Mouse (Mus musculus): ENCODE measurements around the gene Hspb2. TPM values are rescaled to one million over a fixed set of nuclear protein-coding genes. Genes with fewer than 3 reads are reported as not detected.

Gene Hspb2
- 1.7 and 6.9 TPM in 2 replicates for polyA plus RNA-seq (2016; fragmentation: Nextera tagmentation; extraction: Ambion mirVana)

DNA sequence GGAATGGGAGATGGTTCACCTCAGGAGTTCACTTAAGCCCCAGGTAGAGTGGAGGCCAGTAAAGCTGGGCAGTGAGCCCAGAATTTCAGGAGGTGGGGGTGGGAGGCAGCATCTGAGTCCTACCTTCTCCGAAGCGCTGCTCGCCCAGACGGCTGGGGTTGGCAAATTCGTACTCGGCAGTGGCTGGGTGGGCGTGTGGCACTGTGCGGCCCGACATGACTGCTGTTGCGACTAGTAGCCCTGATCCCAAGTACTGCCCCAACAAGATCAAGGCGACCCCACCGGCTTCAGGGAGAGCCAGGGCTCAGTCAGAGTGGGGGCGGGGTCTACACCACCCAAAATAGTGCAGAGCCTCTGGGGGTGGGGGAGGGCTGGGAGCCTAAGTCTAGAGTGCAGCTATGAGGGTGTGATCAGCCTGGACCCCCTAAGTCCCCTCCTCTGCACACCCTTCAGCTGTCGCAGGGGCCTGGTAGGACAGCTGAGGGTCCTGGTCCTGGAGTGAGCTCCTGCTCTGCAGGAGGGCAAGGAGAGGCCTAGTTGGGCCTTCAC, at the start of gene Hspb2:
Hspb2 (minus strand) TSS at position 301 of the 549 bp plus-strand sequence.
- no peak for ATAC-seq (ENCODE audit: low FRiP score)

DNA sequence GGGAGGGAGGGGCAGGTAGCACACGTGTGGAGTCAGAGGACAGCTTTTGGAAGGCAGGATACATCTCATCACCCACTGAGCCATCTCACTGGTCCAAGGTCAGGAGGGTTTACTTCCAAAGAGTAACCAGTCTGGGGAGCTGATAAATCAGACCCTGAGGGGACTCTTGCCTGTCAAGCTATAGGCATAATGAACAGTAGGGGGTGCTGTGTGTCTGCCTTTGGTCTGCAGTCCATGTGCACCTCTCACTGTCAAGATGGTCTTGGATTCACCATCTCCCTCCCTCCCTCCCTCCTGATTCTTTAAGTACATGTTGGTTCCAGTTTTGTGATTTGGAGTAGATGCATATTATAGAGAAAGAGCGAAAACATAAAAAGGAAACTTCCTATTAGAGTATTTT, 48.8 kb upstream of the Hspb2 start:
- Histone ChIP-seq H3K9me3 (replicated peaks) (no peaks in the 10 kb centered on the region), H3K36me3 (peaks cover 48% of the 10 kb centered on the region), H3K4me2 (replicated peaks) (no peak overlapping the region), H3K27ac (no peak overlapping the region), H3K4me1 (no peaks in the 10 kb centered on the region), H3K9ac (no peak overlapping the region), H3K4me3 (no peak overlapping the region), H3K27me3 (no peaks in the 10 kb centered on the region)
- no peak for ATAC-seq (ENCODE audit: low FRiP score)
- WGBS: 55% methylated on average over 2 of the region's 2 CpGs

More for the DNA sequence above, at the start of gene Hspb2:
- Histone ChIP-seq H3K36me3 (no peaks in the 10 kb centered on the region), H3K4me1 (no peaks in the 10 kb centered on the region), H3K9me3 (replicated peaks) (no peaks in the 10 kb centered on the region), H3K9ac (no peak within 1 kb of the TSS), H3K4me3 (no peak within 1 kb of the TSS), H3K27me3 (peaks cover 7% of the 10 kb centered on the region; the same call in 1 of the 2 replicates), H3K27ac (no peak within 1 kb of the TSS), H3K4me2 (replicated peaks) (no peak within 1 kb of the TSS)
- 64% methylated on average over 14 of the region's 14 CpGs for WGBS

DNA sequence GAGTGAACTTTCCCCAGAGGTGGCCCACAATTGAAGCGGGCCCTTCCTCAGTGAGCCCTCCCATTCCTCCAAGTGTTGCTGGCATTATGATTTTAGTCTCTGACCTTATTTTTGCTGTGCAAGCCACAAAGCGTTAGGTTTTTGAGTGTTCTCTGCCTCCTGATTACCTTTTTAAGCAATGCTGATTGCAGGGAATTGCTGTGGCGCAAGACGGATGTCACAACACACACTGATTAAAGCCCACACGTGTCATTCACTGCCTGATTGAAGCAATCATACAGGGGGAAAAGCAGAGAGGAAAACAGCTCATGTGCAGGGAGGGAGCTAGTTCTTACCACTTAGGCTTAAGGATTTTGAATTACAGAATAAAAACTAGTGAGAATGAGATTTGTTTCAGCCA, 46.2 kb upstream of the Hspb2 start:
- no peak for ATAC-seq (ENCODE audit: low FRiP score)
- Histone ChIP-seq H3K4me1 (no peaks in the 10 kb centered on the region), H3K9me3 (replicated peaks) (no peaks in the 10 kb centered on the region), H3K9ac (no peak overlapping the region), H3K27me3 (no peaks in the 10 kb centered on the region), H3K4me3 (no peak overlapping the region), H3K27ac (no peak overlapping the region), H3K4me2 (replicated peaks) (no peak overlapping the region), H3K36me3 (peaks cover 50% of the 10 kb centered on the region)
- 90% methylated on average over 5 of the region's 5 CpGs for WGBS

DNA sequence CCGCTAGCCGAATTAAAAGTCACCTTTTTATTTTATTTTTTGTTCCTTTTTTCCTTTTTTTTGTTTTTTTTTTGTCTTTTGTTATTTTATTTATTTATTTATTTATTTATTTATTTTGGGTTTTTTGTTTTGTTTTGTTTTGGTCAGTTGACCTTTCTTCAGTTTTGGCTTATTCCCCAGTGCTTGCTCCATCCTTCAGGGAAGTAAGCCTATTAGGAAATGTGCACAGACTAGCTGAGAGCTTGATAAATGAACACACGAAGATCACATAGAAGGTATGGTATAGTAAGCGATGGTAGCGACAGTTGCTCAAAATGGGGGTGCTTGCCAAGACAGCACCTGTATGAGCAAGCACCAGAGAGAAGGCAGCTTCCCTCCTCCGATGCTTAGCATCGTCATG, 45.5 kb upstream of the Hspb2 start:
- no peak for ATAC-seq (ENCODE audit: low FRiP score)
- H3K27me3 ChIP-seq: no peaks in the 10 kb centered on the region
- 98% methylated on average over 7 of the region's 7 CpGs for WGBS

DNA sequence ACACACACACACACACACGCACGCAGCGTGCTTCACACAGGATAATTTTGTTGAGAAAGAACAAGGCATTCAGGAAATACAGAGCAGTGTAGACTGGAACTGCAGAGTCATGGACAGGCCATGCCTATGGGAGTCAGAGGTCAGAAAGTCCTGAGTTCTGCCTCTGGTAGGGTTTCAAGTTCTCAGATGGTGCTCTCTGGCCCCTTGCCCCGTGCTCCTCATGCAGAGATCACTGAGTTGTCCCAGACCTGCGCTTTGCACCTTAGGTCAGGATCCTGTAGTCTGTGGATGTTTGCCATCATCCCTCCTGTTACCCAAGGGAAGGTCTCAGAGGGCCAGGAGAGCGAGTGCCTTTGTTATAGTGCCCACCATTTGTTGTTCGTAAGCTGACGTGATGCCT, 44.6 kb upstream of the Hspb2 start:
- 89% methylated on average over 8 of the region's 8 CpGs for WGBS
- Histone ChIP-seq H3K9me3 (replicated peaks) (no peaks in the 10 kb centered on the region), H3K4me3 (no peak overlapping the region), H3K36me3 (peaks cover 45% of the 10 kb centered on the region), H3K4me1 (no peaks in the 10 kb centered on the region), H3K9ac (no peak overlapping the region), H3K27me3 (no peaks in the 10 kb centered on the region), H3K4me2 (replicated peaks) (no peak overlapping the region), H3K27ac (no peak overlapping the region)
- ATAC-seq (ENCODE audit: low FRiP score): no peak

More for the DNA sequence above, 45.5 kb upstream of the Hspb2 start:
- Histone ChIP-seq H3K9me3 (replicated peaks) (no peaks in the 10 kb centered on the region), H3K9ac (no peak overlapping the region), H3K4me3 (no peak overlapping the region), H3K36me3 (peaks cover 46% of the 10 kb centered on the region), H3K27ac (no peak overlapping the region), H3K4me1 (no peaks in the 10 kb centered on the region), H3K4me2 (replicated peaks) (no peak overlapping the region)

DNA sequence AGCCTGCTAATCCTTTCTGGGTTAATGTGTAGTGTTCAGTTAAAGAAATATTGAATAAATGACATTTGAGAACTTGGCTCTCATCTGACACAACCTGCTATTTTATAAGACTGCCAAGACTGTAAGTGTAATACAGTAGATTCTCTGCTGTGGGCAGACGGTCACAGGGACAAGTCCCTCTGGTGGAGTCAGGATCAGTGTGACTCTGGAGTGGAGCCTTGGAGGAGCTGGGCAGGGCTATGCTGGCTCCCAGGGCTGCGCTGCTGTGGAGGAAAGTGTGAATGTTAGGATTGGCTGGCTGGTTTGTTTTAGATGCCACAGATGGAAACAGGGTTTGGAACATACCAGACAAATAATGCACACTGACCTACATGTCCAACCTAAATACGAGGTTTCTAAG, 43.1 kb upstream of the Hspb2 start:
- H3K4me2 ChIP-seq (replicated peaks): no peak overlapping the region
- no peak for ATAC-seq (ENCODE audit: low FRiP score)
- 89% methylated on average over 3 of the region's 3 CpGs for WGBS
- H3K9me3 ChIP-seq (replicated peaks): no peaks in the 10 kb centered on the region
- no peak overlapping the region for H3K27ac ChIP-seq
- H3K4me3 ChIP-seq: no peak overlapping the region
- no peaks in the 10 kb centered on the region for H3K27me3 ChIP-seq
- H3K36me3 ChIP-seq: peaks cover 51% of the 10 kb centered on the region
- no peaks in the 10 kb centered on the region for H3K4me1 ChIP-seq
- no peak overlapping the region for H3K9ac ChIP-seq

DNA sequence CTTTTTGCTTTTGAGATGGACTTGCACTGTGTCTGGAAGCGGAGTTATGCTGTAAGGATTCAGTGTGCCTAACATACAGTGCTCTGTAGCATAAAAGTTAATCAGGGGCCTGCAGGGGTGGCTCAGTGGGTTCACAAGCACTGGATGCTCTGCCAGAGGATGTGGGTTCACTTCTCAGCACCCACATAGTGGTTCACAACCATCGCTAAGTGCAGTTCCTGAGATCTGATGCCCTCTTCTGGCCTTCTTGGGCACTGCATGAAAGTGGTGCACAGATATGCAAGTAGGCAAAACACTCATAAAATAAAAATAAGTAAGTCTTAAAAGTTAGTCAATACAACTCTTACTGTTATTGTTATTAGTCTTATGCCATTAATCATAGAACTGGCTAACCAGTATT, 30.0 kb upstream of the Hspb2 start:
- ATAC-seq (ENCODE audit: low FRiP score): no peak
- H3K9me3 ChIP-seq (replicated peaks): no peaks in the 10 kb centered on the region
- H3K27ac ChIP-seq: no peak overlapping the region
- peaks cover 77% of the 10 kb centered on the region for H3K36me3 ChIP-seq
- H3K9ac ChIP-seq: no peak overlapping the region
- no peak overlapping the region for H3K4me3 ChIP-seq
- H3K27me3 ChIP-seq: no peaks in the 10 kb centered on the region
- H3K4me1 ChIP-seq: no peaks in the 10 kb centered on the region
- 79% methylated on average over 2 of the region's 2 CpGs for WGBS
- H3K4me2 ChIP-seq (replicated peaks): no peak overlapping the region

DNA sequence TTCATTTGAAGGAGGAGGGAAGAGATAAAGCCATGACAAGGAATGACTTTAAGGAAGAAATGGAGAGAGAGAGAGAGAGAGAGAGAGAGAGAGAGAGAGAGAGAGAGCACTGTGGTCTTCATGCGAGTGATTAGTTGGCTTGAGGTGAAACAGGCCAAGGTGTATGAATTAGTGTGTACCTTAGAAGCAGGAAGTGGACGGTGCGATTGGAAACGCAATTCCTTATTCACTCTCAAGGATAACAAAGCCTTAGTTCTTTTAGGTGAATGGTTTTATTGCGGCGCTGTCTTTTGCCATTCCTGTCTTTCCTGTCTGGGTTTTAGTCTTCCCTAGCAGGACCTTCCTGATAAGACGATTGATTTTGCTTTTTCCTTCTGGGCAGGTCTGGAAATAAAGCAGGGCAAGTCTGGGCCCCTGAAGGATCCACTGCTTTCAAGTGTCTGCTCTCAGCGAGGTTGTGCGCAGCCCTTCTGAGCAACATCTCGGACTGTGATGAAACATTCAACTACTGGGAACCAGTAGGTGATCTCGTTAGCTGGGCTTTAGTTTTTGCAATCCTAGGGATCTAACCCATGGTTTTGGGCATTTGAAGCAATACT, 24.1 kb upstream of the Hspb2 start:
- Histone ChIP-seq H3K4me2 (replicated peaks) (peak overlapping the region; percentile 83), H3K9ac (peak overlapping the region; percentile 93), H3K27ac (no peak overlapping the region), H3K36me3 (peaks cover 26% of the 10 kb centered on the region), H3K4me1 (peaks cover 17% of the 10 kb centered on the region), H3K27me3 (no peaks in the 10 kb centered on the region), H3K4me3 (peak overlapping the region; percentile 94), H3K9me3 (replicated peaks) (no peaks in the 10 kb centered on the region)
- 74% methylated on average over 11 of the region's 11 CpGs for WGBS
- ATAC-seq (ENCODE audit: low FRiP score): no peak

DNA sequence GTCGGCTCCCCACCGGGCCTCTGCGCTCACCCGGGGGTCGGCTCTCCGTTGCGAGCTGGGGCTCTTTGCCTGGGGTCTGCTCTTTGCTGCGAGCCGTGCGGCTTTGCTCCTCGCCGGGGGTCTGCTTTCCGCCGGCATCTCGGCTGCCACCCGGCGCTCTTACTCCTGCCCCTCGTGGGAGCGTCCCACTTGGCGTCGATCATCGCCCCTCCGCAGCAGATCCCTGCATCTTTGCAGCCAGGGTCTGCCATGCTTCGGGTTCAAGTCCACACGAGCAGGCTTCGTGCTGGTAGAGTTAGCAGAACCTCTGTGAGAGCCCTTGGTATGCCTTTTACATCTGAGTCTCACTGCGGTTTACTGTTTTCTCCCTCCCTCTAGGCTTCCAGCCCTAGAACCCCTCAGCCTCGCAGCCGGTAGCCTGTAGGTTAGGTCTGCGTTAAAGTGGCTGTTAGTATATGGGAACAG, 23.5 kb upstream of the Hspb2 start:
- Histone ChIP-seq H3K4me1 (peaks cover 17% of the 10 kb centered on the region), H3K4me2 (replicated peaks) (peak overlapping the region; percentile 83), H3K27ac (peak overlapping the region; percentile 92), H3K27me3 (no peaks in the 10 kb centered on the region), H3K9me3 (replicated peaks) (no peaks in the 10 kb centered on the region), H3K36me3 (peaks cover 23% of the 10 kb centered on the region), H3K9ac (peak overlapping the region; percentile 93), H3K4me3 (peak overlapping the region; percentile 94)
- under 1% methylated on average over 30 of the region's 30 CpGs for WGBS
- peak; percentile 82 for ATAC-seq (ENCODE audit: low FRiP score)

DNA sequence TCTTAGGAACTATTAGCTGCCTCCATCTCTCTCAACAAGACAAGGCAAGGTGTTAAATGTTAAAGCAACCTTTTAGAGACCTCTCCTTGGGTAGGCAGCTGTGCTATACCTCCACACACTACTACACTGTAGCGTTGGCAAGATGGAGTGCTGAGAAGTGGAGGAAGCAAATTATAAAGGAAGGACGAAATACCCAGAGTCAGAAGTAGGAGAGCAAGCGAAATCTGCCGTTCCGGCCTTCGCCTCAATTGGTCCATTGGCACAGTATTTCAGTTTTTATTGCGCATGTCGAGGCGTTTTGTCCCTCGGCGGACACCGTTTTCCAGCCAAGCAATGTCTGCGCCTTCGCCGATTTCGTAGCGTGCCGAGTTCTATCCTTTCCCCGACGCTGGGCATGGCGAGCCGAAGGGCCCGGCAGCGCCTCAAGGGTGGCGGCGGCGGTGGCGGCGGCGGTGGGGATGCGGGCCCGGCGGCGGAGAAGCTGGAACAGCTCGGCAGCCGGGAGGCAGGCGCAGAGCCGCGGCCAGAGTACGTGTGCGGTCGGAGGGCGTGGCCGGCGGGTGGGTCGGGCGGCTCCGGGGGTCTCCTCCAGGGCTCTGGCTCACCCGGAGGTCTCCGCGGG, 22.9 kb upstream of the Hspb2 start, which contains the start of the genes Alg9 and 1110032A03Rik:
Alg9 (plus strand) TSS at position 29 of the 622 bp plus-strand sequence.
1110032A03Rik (minus strand) TSS at position 530 of the 622 bp plus-strand sequence.
- H3K4me3 ChIP-seq: peak within 1 kb of the TSS; percentile 94
- peak within 1 kb of the TSS; percentile 83 for H3K4me2 ChIP-seq (replicated peaks)
- peak within 1 kb of the TSS; percentile 92 for H3K27ac ChIP-seq
- H3K9me3 ChIP-seq (replicated peaks): no peaks in the 10 kb centered on the region
- no peaks in the 10 kb centered on the region for H3K27me3 ChIP-seq
- peaks cover 19% of the 10 kb centered on the region for H3K36me3 ChIP-seq
- WGBS: under 1% methylated on average over 51 of the region's 51 CpGs
- H3K4me1 ChIP-seq: peaks cover 17% of the 10 kb centered on the region
- peak; percentile 88 for ATAC-seq (ENCODE audit: low FRiP score)
- H3K9ac ChIP-seq: peak within 1 kb of the TSS; percentile 93

DNA sequence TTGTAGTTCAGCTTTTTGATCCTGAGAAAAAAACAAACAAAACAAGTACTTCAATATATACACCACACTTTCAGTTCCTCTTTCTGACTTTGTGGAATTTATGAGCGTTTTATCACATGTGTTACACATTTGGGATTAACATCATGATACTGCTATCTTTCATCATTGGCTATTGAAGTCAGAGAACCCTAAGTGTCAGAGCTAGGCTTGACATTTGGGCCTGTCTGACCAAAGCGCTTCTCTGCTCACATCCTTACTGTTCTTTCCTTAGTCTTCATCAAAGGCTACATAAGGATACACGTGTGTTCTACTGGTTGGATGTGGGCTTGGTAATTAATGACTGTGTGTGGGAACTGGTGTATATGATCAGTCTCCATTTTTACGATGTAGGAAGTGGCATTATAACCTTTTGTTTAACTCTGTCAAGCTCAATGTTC, 21.9 kb upstream of the Hspb2 start:
- WGBS: 79% methylated on average over 4 of the region's 4 CpGs
- 0 out of 2 replicates have a peak overlapping the region, but pooled peaks have one; percentile 94 for H3K4me3 ChIP-seq
- peaks cover 18% of the 10 kb centered on the region for H3K4me1 ChIP-seq
- H3K27me3 ChIP-seq: no peaks in the 10 kb centered on the region
- H3K9ac ChIP-seq: peak overlapping the region; percentile 38; the same call in 1 of the 2 replicates
- ATAC-seq (ENCODE audit: low FRiP score): no peak
- H3K4me2 ChIP-seq (replicated peaks): peak overlapping the region; percentile 83
- H3K9me3 ChIP-seq (replicated peaks): no peaks in the 10 kb centered on the region
- peaks cover 8% of the 10 kb centered on the region for H3K36me3 ChIP-seq
- H3K27ac ChIP-seq: no peak overlapping the region

DNA sequence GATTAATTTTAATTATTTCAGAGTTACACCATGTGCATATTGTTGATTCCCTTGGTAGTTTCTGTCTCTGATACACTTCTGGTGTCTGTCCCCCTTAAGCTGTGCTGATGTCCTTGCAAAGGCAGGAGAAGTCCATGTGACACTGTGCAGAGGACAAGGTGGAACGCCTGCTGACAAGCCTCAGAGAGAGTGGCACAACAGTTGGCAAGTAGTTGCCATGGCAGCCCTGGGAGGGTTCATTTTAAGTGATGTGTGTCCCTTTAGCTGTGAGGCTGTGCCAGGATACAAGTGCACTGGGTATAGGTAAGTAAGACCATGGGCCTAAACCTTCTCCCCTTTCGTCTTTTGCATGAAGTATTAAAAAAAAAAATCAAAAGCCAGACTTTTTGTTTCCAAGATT, 17.9 kb upstream of the Hspb2 start:
- H3K36me3 ChIP-seq: 0 out of 2 replicates have a peak, but pooled peaks cover 5% of the 10 kb centered on the region
- H3K9ac ChIP-seq: no peak overlapping the region
- WGBS: 81% methylated on average over 2 of the region's 2 CpGs
- H3K27ac ChIP-seq: no peak overlapping the region
- H3K4me2 ChIP-seq (replicated peaks): no peak overlapping the region
- peaks cover 18% of the 10 kb centered on the region for H3K4me1 ChIP-seq
- H3K27me3 ChIP-seq: no peaks in the 10 kb centered on the region
- no peak overlapping the region for H3K4me3 ChIP-seq
- H3K9me3 ChIP-seq (replicated peaks): no peaks in the 10 kb centered on the region
- no peak for ATAC-seq (ENCODE audit: low FRiP score)
